Mouse (Mus musculus): ENCODE results near the gene Prrt3. TPM values are rescaled to one million over a fixed set of nuclear protein-coding genes. Genes with fewer than 3 reads are reported as not detected.
A peak's percentile ranks its signal among the peaks of the same experiment; 100 is the strongest.

Prrt3 gene
- polyA plus RNA-seq, 1 experiment, result 0.05 TPM

- no peaks in the 10 kb centered on the region; the same call in 1 of the 2 replicates for H3K36me3 ChIP-seq (ENCODE audit: control insufficient read depth, insufficient read depth, low read length)
Observed at GRCm38 (mm10) chr6:113451839-113452238, 49.9 kb downstream of the Prrt3 start.

DNA sequence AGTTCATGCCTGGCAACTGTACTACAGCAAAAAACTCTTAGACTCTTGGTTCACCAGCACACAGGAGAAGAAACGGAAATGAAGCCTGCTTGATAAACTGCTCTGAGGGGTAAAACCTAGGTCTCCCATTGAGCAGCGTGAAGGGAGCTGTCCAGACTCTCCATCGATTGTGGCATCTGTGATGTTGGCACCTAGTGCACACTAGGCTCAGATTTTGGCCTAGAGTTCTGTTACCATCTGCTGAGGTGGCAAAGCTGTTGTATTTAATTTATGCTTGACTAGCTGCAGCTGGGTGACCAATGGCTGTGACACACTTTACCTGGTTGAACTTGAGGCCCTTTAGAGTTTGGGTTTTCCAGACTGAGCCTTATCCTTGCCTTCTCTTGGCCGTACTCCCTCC lies 54.1 kb downstream of the Prrt3 start:
- Histone ChIP-seq H3K27me3 (replicated peaks; ENCODE audit: control insufficient read depth, insufficient read depth, low read length) (no peaks in the 10 kb centered on the region), H3K36me3 (ENCODE audit: control insufficient read depth, insufficient read depth, low read length) (no peaks in the 10 kb centered on the region; the same call in 1 of the 2 replicates), H3K4me1 (ENCODE audit: control insufficient read depth, insufficient read depth, low read length) (peaks cover 25% of the 10 kb centered on the region), H3K27ac (ENCODE audit: insufficient read depth, low read depth, low read length) (no peak overlapping the region), H3K4me3 (ENCODE audit: insufficient read depth, low read depth, low read length) (no peak overlapping the region)
- no peak for TF ChIP-seq CTCF (conservative IDR thresholded peaks at IDR 0.05; ENCODE audit: insufficient read depth, insufficient read length, low read depth, low read length)
- TF ChIP-seq POLR2A (IDR thresholded peaks at IDR 0.05; ENCODE audit: low read depth, low read length), result no peak
- 95% methylated on average over 4 of the region's 4 CpGs for WGBS
- no peak for DNase-seq

More at GRCm38 (mm10) chr6:113451839-113452238, 49.9 kb downstream of the Prrt3 start:
- Histone ChIP-seq H3K4me3 (ENCODE audit: insufficient read depth, low read depth, low read length) (no peak overlapping the region), H3K27ac (ENCODE audit: insufficient read depth, low read depth, low read length) (peak overlapping the region; percentile 69), H3K27me3 (replicated peaks; ENCODE audit: control insufficient read depth, insufficient read depth, low read length) (no peaks in the 10 kb centered on the region), H3K4me1 (ENCODE audit: control insufficient read depth, insufficient read depth, low read length) (peaks cover 17% of the 10 kb centered on the region)
- 12% methylated on average over 2 of the region's 2 CpGs for WGBS
- DNase-seq, result peak; percentile 74
- no peak for TF ChIP-seq CTCF (conservative IDR thresholded peaks at IDR 0.05; ENCODE audit: insufficient read depth, insufficient read length, low read depth, low read length)
- no peak for TF ChIP-seq POLR2A (IDR thresholded peaks at IDR 0.05; ENCODE audit: low read depth, low read length)

DNA sequence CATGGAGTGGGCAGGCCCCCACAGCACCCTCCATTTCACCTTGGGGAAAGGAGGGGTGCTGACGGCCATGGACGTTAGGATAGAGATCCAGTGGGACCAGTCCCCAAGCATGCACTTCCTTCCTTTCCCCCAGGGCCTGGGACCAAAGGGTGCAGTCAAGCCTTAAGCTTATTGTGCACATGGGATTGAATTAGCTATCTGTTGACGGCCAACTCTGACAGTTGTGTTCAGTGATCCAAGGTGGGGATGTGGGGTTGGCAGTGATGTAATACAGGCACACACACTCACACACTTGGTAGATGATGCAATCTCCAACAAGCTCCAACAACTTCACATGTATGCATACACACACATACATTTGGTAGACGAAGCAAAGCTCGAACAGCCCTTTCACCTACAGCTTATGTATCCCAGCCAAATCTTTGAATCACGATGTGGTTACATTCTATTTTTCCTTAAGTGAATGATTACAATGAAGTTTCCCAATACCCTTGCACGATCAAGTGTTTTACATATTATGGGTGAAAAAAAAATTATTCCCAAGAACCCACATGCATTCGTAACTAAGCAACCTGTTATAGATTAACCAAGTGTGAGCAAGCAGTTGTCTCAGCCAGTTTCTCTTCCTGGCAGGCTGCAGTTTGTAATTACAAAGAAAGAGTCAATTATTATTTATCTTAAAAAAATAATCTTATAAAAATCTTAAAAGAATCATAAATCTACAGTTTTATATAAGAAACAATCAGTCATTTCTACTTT lies 57.3 kb downstream of the Prrt3 start:
- H3K27ac ChIP-seq (ENCODE audit: insufficient read depth, low read depth, low read length), result peak overlapping the region; percentile 78

More for the DNA sequence above, 57.3 kb downstream of the Prrt3 start:
- 37% methylated on average over 7 of the region's 8 CpGs for WGBS
- TF ChIP-seq CTCF (conservative IDR thresholded peaks at IDR 0.05; ENCODE audit: insufficient read depth, insufficient read length, low read depth, low read length), result no peak
- TF ChIP-seq POLR2A (IDR thresholded peaks at IDR 0.05; ENCODE audit: low read depth, low read length), result no peak
- Histone ChIP-seq H3K4me1 (ENCODE audit: control insufficient read depth, insufficient read depth, low read length) (peaks cover 15% of the 10 kb centered on the region), H3K36me3 (ENCODE audit: control insufficient read depth, insufficient read depth, low read length) (no peaks in the 10 kb centered on the region; the same call in 1 of the 2 replicates), H3K27me3 (replicated peaks; ENCODE audit: control insufficient read depth, insufficient read depth, low read length) (no peaks in the 10 kb centered on the region), H3K4me3 (ENCODE audit: insufficient read depth, low read depth, low read length) (no peak overlapping the region)
- peak; percentile 70 for DNase-seq

Other genes with a start within 250 kb of the Prrt3 start
- gene Cpne9, start 219.6 kb downstream of the Prrt3 start, polyA plus RNA-seq (2012; rRNA removed), result 0.15 and 1.3 TPM in 2 replicates
- 13.2 and 13.5 TPM in 2 replicates for gene Brpf1, start 194.8 kb downstream of the Prrt3 start, polyA plus RNA-seq (2012; rRNA removed)
- gene Ogg1, start 175.0 kb downstream of the Prrt3 start, polyA plus RNA-seq (2012; rRNA removed), result 16.4 and 19.4 TPM in 2 replicates
- gene Camk1, start 157.9 kb downstream of the Prrt3 start, polyA plus RNA-seq (2012; rRNA removed), result 57.8 and 63.2 TPM in 2 replicates
- gene Tada3, start 124.0 kb downstream of the Prrt3 start, polyA plus RNA-seq (2012; rRNA removed), result 23.5 and 24.3 TPM in 2 replicates
- gene Arpc4, start 123.8 kb downstream of the Prrt3 start, polyA plus RNA-seq (2012; rRNA removed), result 73.8 and 79.1 TPM in 2 replicates
- gene Ttll3, start 112.7 kb downstream of the Prrt3 start, polyA plus RNA-seq (2012; rRNA removed), result 5.9 and 6.4 TPM in 2 replicates
- gene Rpusd3, start 82.6 kb downstream of the Prrt3 start, polyA plus RNA-seq (2012; rRNA removed), result 159 and 197 TPM in 2 replicates
- gene Cidec, start 66.2 kb downstream of the Prrt3 start, polyA plus RNA-seq (2012; rRNA removed), result 102 and 137 TPM in 2 replicates
- 81.6 and 82.0 TPM in 2 replicates for gene Jagn1, start 59.4 kb downstream of the Prrt3 start, polyA plus RNA-seq (2012; rRNA removed)
- 25.7 and 41.4 TPM in 2 replicates for gene Il17re, start 43.4 kb downstream of the Prrt3 start, polyA plus RNA-seq (2012; rRNA removed)
- 37.6 and 41.8 TPM in 2 replicates for gene Il17rc, start 30.5 kb downstream of the Prrt3 start, polyA plus RNA-seq (2012; rRNA removed)
- 22.3 and 23.6 TPM in 2 replicates for gene Creld1, start 18.6 kb downstream of the Prrt3 start, polyA plus RNA-seq (2012; rRNA removed)
- 60.1 and 64.5 TPM in 2 replicates for gene Emc3, start 29.7 kb upstream of the Prrt3 start, polyA plus RNA-seq (2012; rRNA removed)
- gene Fancd2, start 29.8 kb upstream of the Prrt3 start, polyA plus RNA-seq (2012; rRNA removed), result 0.31 and 0.44 TPM in 2 replicates
- gene Fancd2os, start 98.8 kb upstream of the Prrt3 start, polyA plus RNA-seq (2012; rRNA removed), result 0.54 and 1.3 TPM in 2 replicates
- 171 and 216 TPM in 2 replicates for gene Brk1, start 102.8 kb upstream of the Prrt3 start, polyA plus RNA-seq (2012; rRNA removed)
- gene Vhl, start 122.0 kb upstream of the Prrt3 start, polyA plus RNA-seq (2012; rRNA removed), result 19.0 and 24.6 TPM in 2 replicates
- gene Irak2, start 136.5 kb upstream of the Prrt3 start, polyA plus RNA-seq (2012; rRNA removed), result 53.8 and 67.1 TPM in 2 replicates
- gene Tatdn2, start 195.1 kb upstream of the Prrt3 start, polyA plus RNA-seq (2012; rRNA removed), result 32.9 and 35.5 TPM in 2 replicates
- gene Ghrl, start 217.9 kb upstream of the Prrt3 start, polyA plus RNA-seq (2012; rRNA removed), result 0.09 TPM in 1 of 2 replicates, not detected in the other
- gene Sec13, start 238.8 kb upstream of the Prrt3 start, polyA plus RNA-seq (2012; rRNA removed), result 140 and 155 TPM in 2 replicates